Mouse (Mus musculus) gastrocnemius, adult 2 months (tissue): ENCODE results near the gene Ino80b. TPM values are rescaled to one million over a fixed set of nuclear protein-coding genes. Genes with fewer than 3 reads are reported as not detected.
A peak's percentile ranks its signal among the peaks of the same experiment; 100 is the strongest.

ENCODE experiments used
- DNase-seq: peaks from one replicate; pipeline ENCODE4 v3.0.0; 2022
- H3K27ac ChIP-seq: fragments of 200-600 bp; 2 replicates; pipeline ENCODE4 v1.8.1; 2022; ENCODE audit warnings: mild to moderate bottlenecking
- H3K4me3 ChIP-seq: fragments of 200-600 bp; 2 replicates; pipeline ENCODE4 v1.8.1; 2022; ENCODE audit warnings: mild to moderate bottlenecking, moderate library complexity
- CTCF ChIP-seq: fragments of 200-600 bp; IDR thresholded peaks from 2 replicates; pipeline ENCODE4 v1.8.1; 2022; ENCODE audit warnings: antibody characterized with exemption, mild to moderate bottlenecking, moderate library complexity
- intact Hi-C: fragments of 180-260 bp; cut with DNase I; formaldehyde crosslinking; loops from one replicate; pipeline ENCODE4 v1.15.1; 2025
- total RNA-seq, 2 experiments: library from RNA; stranded (reverse); gene quantifications; 2 replicates each; pipeline ENCODE4 v1.2.3; 2021

Gene Ino80b
- total RNA-seq, 2 experiments from 2014 or later, result 13.7 to 16.3 TPM

DNA sequence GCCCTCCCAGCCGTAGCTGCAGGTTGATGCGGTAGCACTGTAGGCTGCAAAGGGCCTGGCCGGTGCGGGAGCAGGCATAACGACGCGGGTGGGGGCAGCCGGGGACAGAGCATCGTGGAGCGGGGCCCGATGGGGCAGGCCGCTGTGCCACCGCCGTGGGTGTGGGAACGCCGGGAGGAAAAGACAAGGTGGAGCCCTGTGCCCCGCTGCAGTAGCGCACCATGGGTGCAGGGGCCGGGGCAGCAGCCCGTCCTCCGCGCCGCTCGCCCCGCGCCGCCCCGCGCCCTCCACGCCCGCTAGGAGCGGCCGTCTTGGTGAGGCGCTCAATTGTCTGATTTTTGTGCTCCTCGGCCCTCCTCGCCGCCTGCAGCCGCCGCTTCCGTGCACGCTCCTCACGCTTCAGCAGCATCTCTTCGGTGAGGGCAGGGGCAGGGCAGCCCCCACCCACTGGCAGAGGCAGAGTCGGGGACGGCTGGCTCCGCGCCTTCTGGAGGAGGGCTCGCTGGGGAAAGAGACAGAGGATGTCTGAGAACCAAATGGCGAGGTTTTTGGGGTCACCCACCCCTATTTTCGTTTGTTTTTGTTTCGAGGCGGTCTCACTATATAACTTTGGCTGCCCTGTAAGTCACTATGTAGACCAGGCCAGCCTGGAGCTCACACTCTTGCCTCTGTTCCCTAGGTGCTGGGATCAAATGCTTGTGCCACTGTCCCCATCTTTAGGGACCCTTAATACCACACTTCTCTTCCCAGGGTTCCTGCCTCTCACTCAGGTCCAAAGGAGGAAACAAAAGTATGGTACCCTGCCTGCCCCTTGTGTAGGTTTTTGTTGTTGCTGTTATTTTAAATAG, 3.1 kb downstream of the Ino80b start:
- H3K4me3 ChIP-seq, result peak overlapping the region; percentile 89
- intact Hi-C loops, result no loop called here
- DNase-seq, result no peak
- peak overlapping the region; percentile 87 for H3K27ac ChIP-seq
- no peak for TF ChIP-seq CTCF

DNA sequence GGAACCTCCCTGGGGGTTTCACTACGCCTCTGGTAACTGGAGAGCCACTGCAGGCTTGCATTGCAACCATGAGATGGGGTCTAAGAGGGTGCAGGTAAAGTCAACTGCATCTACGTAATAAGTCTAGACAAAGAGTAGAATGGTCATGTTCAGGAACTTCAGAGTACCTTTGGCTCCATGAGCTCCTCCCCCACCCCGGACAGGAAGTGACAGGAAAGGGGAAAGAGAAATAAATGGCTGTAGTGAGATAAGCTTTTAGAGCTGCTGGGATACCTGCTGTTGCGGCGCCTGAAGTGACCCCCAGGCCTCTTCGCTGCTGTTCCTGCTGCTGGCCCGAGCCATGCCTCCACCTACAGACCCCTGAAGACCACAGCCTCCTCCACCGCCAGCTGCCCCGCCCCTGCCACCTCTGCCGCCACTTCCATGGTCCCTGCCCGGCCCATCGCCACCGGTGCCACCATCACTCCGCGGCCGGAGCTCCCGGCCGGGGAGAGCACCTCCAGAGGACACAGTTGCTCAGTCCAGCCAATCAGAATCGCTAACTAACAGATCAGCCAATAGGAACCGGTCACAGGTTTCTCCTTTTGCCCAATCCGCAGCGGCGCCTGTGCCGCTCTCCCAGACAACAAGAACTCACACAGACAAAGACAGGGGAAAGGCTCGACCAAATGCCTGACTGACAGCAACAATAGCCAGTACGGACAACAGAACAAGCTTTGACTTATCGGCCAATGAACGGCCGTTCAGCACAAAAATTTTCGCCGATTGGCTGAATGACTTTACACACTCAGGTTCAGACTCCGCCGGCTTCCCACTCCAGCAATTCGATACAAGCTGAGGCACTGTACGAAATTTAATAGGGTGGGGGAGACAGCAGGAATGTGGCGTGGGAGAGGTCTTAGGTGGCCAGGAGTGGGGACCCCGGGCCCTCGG, 4.0 kb downstream of the Ino80b start, which contains the start of gene Wbp1:
Wbp1 (minus strand) TSS at position 630 of the 933 bp plus-strand sequence.
- peak; percentile 12; the same call in 1 of the 2 replicates for TF ChIP-seq CTCF

GRCm38 (mm10) chr6:83119734-83120051, 5.5 kb downstream of the Ino80b start:
- TF ChIP-seq CTCF, result no peak
- no peak overlapping the region for H3K27ac ChIP-seq
- intact Hi-C loops, result loop anchor here (2.0 kb wide), 1 partner anchor 37 kb away; the partner anchor contains the start of genes 1700003E16Rik and Wdr54
- DNase-seq, result no peak
- no peak overlapping the region for H3K4me3 ChIP-seq

More for the DNA sequence above, 4.0 kb downstream of the Ino80b start, which contains the start of gene Wbp1:
- DNase-seq, result peak; percentile 94
- intact Hi-C loops, result no loop called here
- H3K27ac ChIP-seq, result peak within 1 kb of the TSS; percentile 87
- peak within 1 kb of the TSS; percentile 89 for H3K4me3 ChIP-seq

GRCm38 (mm10) chr6:83118825-83119733, 6.2 kb downstream of the Ino80b start:
- DNase-seq, result peak; percentile 28
- H3K27ac ChIP-seq, result no peak overlapping the region
- no peak overlapping the region for H3K4me3 ChIP-seq
- intact Hi-C loops, result loop anchor here (2.0 kb wide), 1 partner anchor 38 kb away; the partner anchor contains the start of genes 1700003E16Rik and Wdr54
- no peak for TF ChIP-seq CTCF

DNA sequence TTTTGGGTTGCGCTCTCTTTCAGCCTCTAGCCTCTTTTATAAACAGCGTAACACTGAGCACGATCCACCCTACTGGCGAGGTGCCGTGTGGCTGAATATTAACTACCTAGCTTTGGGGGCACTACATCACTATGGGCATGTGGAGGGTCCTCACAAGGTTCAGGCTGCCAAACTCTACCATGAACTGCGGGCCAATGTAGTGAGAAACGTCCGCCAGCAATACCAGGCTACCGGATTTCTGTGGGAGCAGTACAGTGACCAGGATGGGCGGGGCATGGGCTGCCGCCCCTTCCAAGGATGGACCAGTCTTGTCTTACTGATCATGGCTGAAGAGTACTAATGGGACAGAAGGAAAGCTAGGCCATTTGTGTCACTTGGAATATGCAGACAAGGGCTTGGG, 6.9 kb downstream of the Ino80b start:
- intact Hi-C loops, result loop anchor here (2.0 kb wide), 1 partner anchor 38 kb away; the partner anchor contains the start of genes 1700003E16Rik and Wdr54
- H3K4me3 ChIP-seq, result no peak overlapping the region
- no peak overlapping the region for H3K27ac ChIP-seq
- DNase-seq, result peak; percentile 14
- no peak for TF ChIP-seq CTCF

DNA sequence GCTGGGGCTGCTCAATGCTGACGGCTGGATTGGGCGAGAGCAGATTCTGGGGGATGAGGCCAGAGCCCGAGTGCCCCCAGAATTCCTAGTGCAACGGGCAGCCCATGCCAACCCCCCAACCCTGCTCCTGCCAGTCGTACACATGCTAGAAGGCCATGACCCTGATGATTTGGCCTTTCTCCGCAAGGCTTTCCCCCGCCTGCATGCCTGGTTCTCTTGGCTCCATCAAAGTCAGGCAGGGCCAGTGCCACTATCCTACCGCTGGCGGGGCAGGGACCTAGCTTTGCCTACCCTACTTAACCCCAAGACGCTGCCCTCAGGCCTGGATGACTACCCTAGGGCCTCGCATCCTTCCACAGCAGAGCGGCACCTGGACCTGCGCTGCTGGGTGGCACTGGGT, 7.6 kb downstream of the Ino80b start:
- Histone ChIP-seq H3K4me3 (no peak overlapping the region), H3K27ac (no peak overlapping the region)
- no peak for TF ChIP-seq CTCF
- no peak for DNase-seq
- intact Hi-C loops, result loop anchor here (2.0 kb wide), 1 partner anchor 39 kb away; the partner anchor contains the start of genes 1700003E16Rik and Wdr54

GRCm38 (mm10) chr6:83117165-83117438, 8.1 kb downstream of the Ino80b start:
- no peak for TF ChIP-seq CTCF
- no peak overlapping the region for H3K27ac ChIP-seq
- intact Hi-C loops, result no loop called here
- H3K4me3 ChIP-seq, result no peak overlapping the region
- DNase-seq, result peak; percentile 24

- intact Hi-C loops, result no loop called here
- peak; percentile 6 for DNase-seq
- TF ChIP-seq CTCF, result no peak
- Histone ChIP-seq H3K4me3 (peak overlapping the region; percentile 87), H3K27ac (0 out of 2 replicates have a peak overlapping the region, but pooled peaks have one; percentile 94)
These were observed 8.7 kb downstream of the Ino80b start for GRCm38 (mm10) chr6:83116373-83117164.

DNA sequence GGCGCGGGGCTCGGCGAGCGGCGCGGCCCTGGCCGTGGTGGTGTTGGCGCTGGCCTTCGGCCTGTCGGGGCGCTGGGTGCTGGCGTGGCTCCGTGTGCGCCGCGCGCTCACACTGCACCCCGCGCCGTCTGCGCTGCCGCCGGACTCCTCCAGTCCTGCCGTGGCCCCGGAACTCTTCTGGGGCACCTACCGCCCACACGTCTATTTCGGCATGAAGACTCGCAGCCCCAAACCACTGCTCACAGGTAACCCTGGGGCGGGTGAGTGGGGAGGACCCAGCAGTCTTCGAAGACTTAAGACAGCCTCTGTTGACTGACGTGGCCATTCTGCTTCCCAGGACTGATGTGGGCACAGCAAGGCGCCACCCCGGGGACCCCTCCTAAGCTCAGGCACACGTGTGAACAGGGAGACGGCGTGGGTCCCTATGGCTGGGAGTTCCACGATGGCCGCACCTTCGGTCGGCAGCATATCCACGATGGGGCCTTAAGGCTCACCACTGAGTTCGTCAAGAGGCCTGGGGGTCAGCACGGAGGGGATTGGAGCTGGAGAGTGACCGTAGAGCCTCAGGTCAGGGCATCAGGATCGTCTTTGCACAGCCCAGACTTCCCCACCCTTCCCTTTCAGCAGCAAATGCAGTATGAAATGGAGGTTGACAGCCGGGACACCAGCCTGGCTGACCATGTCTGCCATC, 9.4 kb downstream of the Ino80b start:
- H3K27ac ChIP-seq, result peak overlapping the region; percentile 94
- peak overlapping the region; percentile 87 for H3K4me3 ChIP-seq
- intact Hi-C loops, result no loop called here
- DNase-seq, result no peak
- TF ChIP-seq CTCF, result no peak

GRCm38 (mm10) chr6:83115011-83115671, 10.1 kb downstream of the Ino80b start, which contains the start of gene Mogs:
TSS of gene Mogs (plus strand) at chr6:83115496.
- peak; percentile 97 for DNase-seq
- peak within 1 kb of the TSS; percentile 94 for H3K27ac ChIP-seq
- TF ChIP-seq CTCF, result peak; percentile 69
- intact Hi-C loops, result no loop called here
- H3K4me3 ChIP-seq, result peak within 1 kb of the TSS; percentile 87
